Mouse (Mus musculus) embryonic fibroblast, embryonic 13.5 days (primary cell): Measurements from ENCODE around the gene B430218F22Rik.

Source experiments
- CTCF ChIP-seq: IDR thresholded peaks from 2 replicates; pipeline ENCODE4 v1.5.1; 2011; ENCODE audit warnings: mild to moderate bottlenecking, control low read depth, low read length, moderate library complexity, borderline replicate concordance; ENCODE audit not compliant: insufficient read depth
- POLR2A ChIP-seq: IDR thresholded peaks from 2 replicates; pipeline ENCODE4 v1.6.1; 2011; ENCODE audit warnings: low read depth, mild to moderate bottlenecking, control low read depth, low read length, moderate library complexity

- TF ChIP-seq CTCF (no peak), POLR2A (no peak)
These were observed 25.0 kb downstream of the B430218F22Rik start for GRCm38 (mm10) chr13:118411297-118411992.
